Mouse (Mus musculus): ENCODE data around the gene Mia2. TPM values are rescaled to one million over a fixed set of nuclear protein-coding genes. Genes with fewer than 3 reads are reported as not detected.

Mia2 gene
- polyA plus RNA-seq, 1 experiment from 2014 or later: 131 TPM

GRCm38 (mm10) chr12:59117184-59117583 is 21.6 kb downstream of the Mia2 start:
- no peak overlapping the region for H3K27ac ChIP-seq (ENCODE audit: low read depth, low read length)
- H3K9ac ChIP-seq (ENCODE audit: low read depth, low read length): no peak overlapping the region
- no peaks in the 10 kb centered on the region for H3K4me1 ChIP-seq (replicated peaks; ENCODE audit: control insufficient read depth, insufficient read depth, low read length)
- 62% methylated on average over 3 of the region's 3 CpGs for WGBS
- H3K36me3 ChIP-seq (ENCODE audit: control insufficient read depth, insufficient read depth): peaks cover 4% of the 10 kb centered on the region; the same call in 1 of the 2 replicates
- H3K4me3 ChIP-seq (ENCODE audit: low read depth, low read length): no peak overlapping the region
- ATAC-seq: no peak
- H3K27me3 ChIP-seq (replicated peaks; ENCODE audit: control insufficient read depth, insufficient read depth, low read length): no peaks in the 10 kb centered on the region
- no peak for TF ChIP-seq CTCF (IDR thresholded peaks at IDR 0.05; ENCODE audit: low read depth)
- H3K4me2 ChIP-seq (replicated peaks; ENCODE audit: low read depth): no peak overlapping the region
- no peaks in the 10 kb centered on the region for H3K9me3 ChIP-seq (ENCODE audit: control insufficient read depth)

GRCm38 (mm10) chr12:59125426-59125825 is 29.8 kb downstream of the Mia2 start:
- no peak overlapping the region for H3K4me2 ChIP-seq (replicated peaks; ENCODE audit: low read depth)
- 84% methylated on average over 2 of the region's 2 CpGs for WGBS
- H3K27ac ChIP-seq (ENCODE audit: low read depth, low read length): no peak overlapping the region
- H3K4me1 ChIP-seq (replicated peaks; ENCODE audit: control insufficient read depth, insufficient read depth, low read length): no peaks in the 10 kb centered on the region
- no peaks in the 10 kb centered on the region for H3K9me3 ChIP-seq (ENCODE audit: control insufficient read depth)
- H3K36me3 ChIP-seq (ENCODE audit: control insufficient read depth, insufficient read depth): no peaks in the 10 kb centered on the region
- TF ChIP-seq CTCF (IDR thresholded peaks at IDR 0.05; ENCODE audit: low read depth): no peak
- H3K4me3 ChIP-seq (ENCODE audit: low read depth, low read length): no peak overlapping the region
- ATAC-seq: no peak
- H3K9ac ChIP-seq (ENCODE audit: low read depth, low read length): no peak overlapping the region
- no peaks in the 10 kb centered on the region for H3K27me3 ChIP-seq (replicated peaks; ENCODE audit: control insufficient read depth, insufficient read depth, low read length)

- H3K4me2 ChIP-seq (replicated peaks; ENCODE audit: low read depth): no peak overlapping the region
- no peak for ATAC-seq
- H3K4me1 ChIP-seq (replicated peaks; ENCODE audit: control insufficient read depth, insufficient read depth, low read length): no peaks in the 10 kb centered on the region; the same call in 1 of the 2 replicates
- H3K27me3 ChIP-seq (replicated peaks; ENCODE audit: control insufficient read depth, insufficient read depth, low read length): no peaks in the 10 kb centered on the region
- H3K9ac ChIP-seq (ENCODE audit: low read depth, low read length): no peak overlapping the region
- no peak for TF ChIP-seq CTCF (IDR thresholded peaks at IDR 0.05; ENCODE audit: low read depth)
- WGBS: 79% methylated on average over 10 of the region's 10 CpGs
- H3K4me3 ChIP-seq (ENCODE audit: low read depth, low read length): no peak overlapping the region
- H3K27ac ChIP-seq (ENCODE audit: low read depth, low read length): peak overlapping the region; percentile 99
- H3K36me3 ChIP-seq (ENCODE audit: control insufficient read depth, insufficient read depth): no peaks in the 10 kb centered on the region
- no peaks in the 10 kb centered on the region for H3K9me3 ChIP-seq (ENCODE audit: control insufficient read depth)
Observed at GRCm38 (mm10) chr12:59128501-59128900, 32.9 kb downstream of the Mia2 start.

- H3K4me2 ChIP-seq (replicated peaks; ENCODE audit: low read depth): peak overlapping the region; percentile 84
- H3K4me3 ChIP-seq (ENCODE audit: low read depth, low read length): peak overlapping the region; percentile 85; the same call in 1 of the 2 replicates
- H3K9me3 ChIP-seq (ENCODE audit: control insufficient read depth): no peaks in the 10 kb centered on the region
- 29% methylated on average over 7 of the region's 7 CpGs for WGBS
- no peak overlapping the region for H3K9ac ChIP-seq (ENCODE audit: low read depth, low read length)
- no peaks in the 10 kb centered on the region; the same call in 1 of the 2 replicates for H3K4me1 ChIP-seq (replicated peaks; ENCODE audit: control insufficient read depth, insufficient read depth, low read length)
- H3K27me3 ChIP-seq (replicated peaks; ENCODE audit: control insufficient read depth, insufficient read depth, low read length): no peaks in the 10 kb centered on the region
- ATAC-seq: no peak
- no peaks in the 10 kb centered on the region for H3K36me3 ChIP-seq (ENCODE audit: control insufficient read depth, insufficient read depth)
- no peak for TF ChIP-seq CTCF (IDR thresholded peaks at IDR 0.05; ENCODE audit: low read depth)
- peak overlapping the region; percentile 99 for H3K27ac ChIP-seq (ENCODE audit: low read depth, low read length)
Observed at GRCm38 (mm10) chr12:59129038-59129437, 33.4 kb downstream of the Mia2 start.

GRCm38 (mm10) chr12:59129592-59129991 is 34.0 kb downstream of the Mia2 start:
- H3K27me3 ChIP-seq (replicated peaks; ENCODE audit: control insufficient read depth, insufficient read depth, low read length): no peaks in the 10 kb centered on the region
- ATAC-seq: peak; percentile 23
- H3K4me1 ChIP-seq (replicated peaks; ENCODE audit: control insufficient read depth, insufficient read depth, low read length): no peaks in the 10 kb centered on the region; the same call in 1 of the 2 replicates
- H3K9ac ChIP-seq (ENCODE audit: low read depth, low read length): no peak overlapping the region
- H3K4me2 ChIP-seq (replicated peaks; ENCODE audit: low read depth): peak overlapping the region; percentile 84
- peak overlapping the region; percentile 99 for H3K27ac ChIP-seq (ENCODE audit: low read depth, low read length)
- H3K36me3 ChIP-seq (ENCODE audit: control insufficient read depth, insufficient read depth): no peaks in the 10 kb centered on the region
- peak overlapping the region; percentile 85 for H3K4me3 ChIP-seq (ENCODE audit: low read depth, low read length)
- no peaks in the 10 kb centered on the region for H3K9me3 ChIP-seq (ENCODE audit: control insufficient read depth)
- WGBS: 6% methylated on average over 6 of the region's 6 CpGs
- peak; percentile 59 for TF ChIP-seq CTCF (IDR thresholded peaks at IDR 0.05; ENCODE audit: low read depth)

- Histone ChIP-seq H3K9ac (ENCODE audit: low read depth, low read length) (peak overlapping the region; percentile 90), H3K36me3 (ENCODE audit: control insufficient read depth, insufficient read depth) (no peaks in the 10 kb centered on the region), H3K4me1 (replicated peaks; ENCODE audit: control insufficient read depth, insufficient read depth, low read length) (no peaks in the 10 kb centered on the region; the same call in 1 of the 2 replicates), H3K27me3 (replicated peaks; ENCODE audit: control insufficient read depth, insufficient read depth, low read length) (no peaks in the 10 kb centered on the region), H3K4me3 (ENCODE audit: low read depth, low read length) (peak overlapping the region; percentile 85), H3K27ac (ENCODE audit: low read depth, low read length) (peak overlapping the region; percentile 99), H3K9me3 (ENCODE audit: control insufficient read depth) (no peaks in the 10 kb centered on the region), H3K4me2 (replicated peaks; ENCODE audit: low read depth) (peak overlapping the region; percentile 84)
- peak; percentile 72 for ATAC-seq
- WGBS: 3% methylated on average over 3 of the region's 3 CpGs
- no peak for TF ChIP-seq CTCF (IDR thresholded peaks at IDR 0.05; ENCODE audit: low read depth)
Observed at GRCm38 (mm10) chr12:59130249-59130648, 34.6 kb downstream of the Mia2 start.

Data from intestine, postnatal 0 days (tissue).